Mouse (Mus musculus) frontal cortex, postnatal 25 days (tissue): ENCODE measurements at regions not wholly inside any gene's neighbourhood (a gene's known extent, or its start where the extent isn't known, plus 50 kb on each side); places are given as distances from the start of the nearest gene placed in this dataset.

Experiments
- DNase-seq, 2 experiments: peaks; one replicate each; pipeline ENCODE4 v3.0.0; 2022; ENCODE audit warnings: low spot score in 2 of 2

DNA sequence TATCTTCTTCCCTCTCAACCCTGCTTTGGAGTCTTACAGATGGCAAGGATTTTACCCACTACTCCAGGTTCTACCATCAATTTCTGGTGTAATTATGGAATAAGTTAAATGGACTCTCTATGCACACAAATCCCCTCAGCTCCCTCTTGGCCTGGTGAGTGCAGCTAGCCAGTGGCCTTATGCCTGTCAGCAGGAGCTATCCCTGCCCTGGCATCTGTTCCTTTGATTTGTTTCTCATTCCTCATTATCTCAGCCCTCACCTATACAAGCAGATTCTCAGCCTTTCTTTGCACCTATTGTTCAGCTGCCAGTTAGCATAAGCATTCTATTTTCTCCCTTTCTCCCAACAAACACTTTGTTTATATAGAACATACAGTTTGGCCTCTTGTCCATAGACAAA, 150.3 kb downstream of the Rnf152 start:
- DNase-seq, result no peak

DNA sequence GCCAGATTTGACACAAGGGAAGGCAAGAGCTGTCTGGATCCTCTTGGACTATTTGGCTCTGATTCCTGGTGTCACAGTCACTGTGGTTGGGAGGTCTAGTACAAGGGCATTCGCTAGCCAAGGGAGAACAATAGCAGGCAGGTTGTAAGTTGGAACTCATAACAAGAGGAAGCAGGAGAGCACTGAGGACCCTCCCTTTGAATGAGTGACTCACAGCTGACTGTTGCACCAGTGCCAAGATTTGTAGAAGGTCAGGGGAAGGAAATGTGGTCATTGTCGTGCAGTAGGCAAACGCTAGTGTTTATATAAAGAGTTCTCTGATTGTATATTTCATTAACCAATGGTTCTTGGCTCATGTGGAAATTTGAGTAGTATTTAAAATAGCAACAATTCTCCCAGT, 157.2 kb downstream of the Rnf152 start:
- DNase-seq, result no peak

DNA sequence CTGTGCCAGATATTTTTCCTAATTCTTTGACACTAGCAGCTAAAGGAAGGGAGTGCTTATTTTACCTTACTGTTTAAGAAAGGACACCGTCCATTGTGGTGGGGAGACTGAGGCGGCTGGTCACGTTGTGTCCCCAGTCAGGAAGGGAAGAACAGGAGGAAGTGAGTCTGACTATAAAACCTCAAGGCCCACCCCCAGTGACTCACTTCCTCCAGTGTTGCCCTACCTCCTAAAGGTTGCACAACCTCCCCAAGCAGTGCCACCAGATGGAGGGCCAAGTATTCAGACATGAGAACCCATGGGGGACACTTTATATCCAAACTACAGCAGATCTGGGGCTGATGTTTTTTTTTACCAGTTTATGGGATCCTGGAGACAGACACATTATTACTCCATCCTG, 165.4 kb downstream of the Rnf152 start:
- DNase-seq, result no peak

- no peak for DNase-seq
Measured at GRCm38 (mm10) chr1:105188920-105189266, 167.6 kb downstream of the Rnf152 start.

DNA sequence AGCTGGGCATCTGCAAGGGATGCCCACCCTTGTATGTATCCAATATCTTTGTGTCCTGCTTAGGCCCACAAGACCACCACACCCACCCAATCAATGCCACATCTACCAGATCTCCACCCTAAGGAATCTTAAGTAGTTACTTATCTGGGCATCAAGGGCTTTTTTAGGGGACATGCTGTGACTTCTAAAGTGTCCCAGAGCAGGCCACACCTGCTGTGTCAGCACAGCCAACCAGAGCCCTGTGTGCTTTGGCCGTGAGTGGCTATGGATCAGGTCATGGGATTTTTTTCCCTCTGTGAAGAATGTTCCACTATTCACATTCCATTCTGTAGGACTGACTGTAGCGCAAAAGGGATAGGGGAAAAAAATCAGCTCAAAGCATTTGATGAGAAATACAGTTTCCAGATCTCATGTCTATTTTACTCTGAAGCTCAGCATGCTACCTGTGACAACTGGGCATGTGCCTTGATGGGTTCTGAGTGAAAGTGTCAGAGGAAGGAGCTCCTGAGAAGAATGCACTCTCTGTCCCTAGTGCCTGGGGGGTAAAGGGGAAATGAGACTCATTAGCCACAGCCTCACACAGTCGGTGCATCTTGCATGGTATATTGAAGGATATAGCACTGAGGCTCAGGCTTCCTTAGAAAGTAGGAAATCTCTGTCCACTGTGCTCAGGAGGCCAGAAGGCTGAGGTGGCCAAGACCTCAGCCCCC, 168.1 kb downstream of the Rnf152 start:
- DNase-seq, result no peak

DNA sequence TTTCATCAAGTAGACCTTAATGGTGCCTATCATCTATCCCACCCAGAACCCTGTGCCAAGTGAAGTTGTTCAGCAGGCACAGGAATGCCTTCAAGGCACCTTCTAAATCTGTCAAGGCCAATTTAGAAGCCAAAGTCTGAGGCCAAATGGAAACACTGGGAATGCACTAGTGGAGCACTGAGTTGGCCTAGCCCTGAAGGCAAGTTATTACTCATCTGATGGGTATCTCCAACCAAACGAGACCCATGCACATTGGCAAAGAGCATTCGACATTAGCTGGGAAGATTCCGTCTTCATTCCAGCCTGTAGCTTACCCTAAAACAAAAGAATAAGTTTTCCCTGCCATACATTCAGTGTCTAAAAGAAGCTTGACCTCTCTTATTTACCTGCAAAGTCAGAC, 172.0 kb downstream of the Rnf152 start:
- no peak for DNase-seq

GRCm38 (mm10) chr1:105179371-105179823, 177.1 kb downstream of the Rnf152 start:
- no peak for DNase-seq

GRCm38 (mm10) chr1:105178773-105179172, 177.7 kb downstream of the Rnf152 start:
- DNase-seq, result no peak

GRCm38 (mm10) chr1:105177938-105178337, 178.6 kb downstream of the Rnf152 start:
- DNase-seq, result no peak

GRCm38 (mm10) chr1:105177015-105177762, 179.3 kb downstream of the Rnf152 start:
- no peak for DNase-seq

GRCm38 (mm10) chr1:105170979-105171378, 185.5 kb downstream of the Rnf152 start:
- no peak for DNase-seq

DNA sequence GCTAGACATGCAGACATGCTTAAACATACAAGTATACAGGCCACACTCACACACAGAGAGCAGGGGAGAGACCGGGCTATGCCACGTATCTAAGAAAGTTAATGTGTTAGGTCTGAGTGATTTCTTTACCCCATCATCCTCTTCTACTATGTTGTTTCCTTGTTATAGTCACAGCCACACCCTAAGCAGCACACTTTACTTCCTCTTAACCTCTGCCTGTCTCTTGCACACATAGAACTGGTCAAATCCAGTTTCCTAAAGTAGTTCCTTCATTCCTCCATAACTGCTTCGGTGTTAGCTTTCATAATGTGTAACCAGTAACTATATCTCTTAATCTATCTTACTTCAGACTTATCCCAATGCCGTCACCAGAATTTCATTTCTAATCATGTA, 186.4 kb downstream of the Rnf152 start:
- DNase-seq, result no peak

DNA sequence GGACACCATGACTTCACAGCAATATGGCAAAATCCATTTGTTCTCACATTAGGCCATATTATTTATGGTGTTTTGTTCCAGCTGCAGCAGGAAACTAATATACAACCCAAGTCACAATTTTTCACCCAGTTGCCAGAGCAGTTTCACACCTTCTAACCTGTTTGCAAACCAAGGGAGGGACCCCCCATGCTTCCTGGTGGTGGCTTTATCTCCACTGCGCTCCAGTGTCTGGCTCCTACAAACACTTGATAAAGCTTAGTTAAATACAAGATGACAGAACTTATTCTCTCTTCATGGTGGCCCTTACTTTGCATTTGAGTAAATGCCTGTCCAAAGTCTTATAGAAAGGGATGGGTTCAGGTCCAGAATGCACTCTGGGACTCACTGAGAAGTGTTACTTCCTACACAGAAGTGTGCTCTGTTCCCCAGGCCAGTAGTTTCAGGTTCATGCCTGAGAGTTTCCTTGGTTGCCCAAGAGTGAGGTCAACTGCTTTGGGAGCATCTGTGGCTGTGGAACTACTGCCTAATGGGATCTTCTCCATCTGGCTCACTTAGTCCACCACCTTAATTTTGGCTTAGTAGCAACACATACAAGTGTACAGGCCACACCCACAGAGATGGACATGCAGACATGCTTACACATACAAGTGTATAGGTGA, 186.9 kb downstream of the Rnf152 start:
- DNase-seq, result no peak

GRCm38 (mm10) chr1:105168808-105169207, 187.7 kb downstream of the Rnf152 start:
- no peak for DNase-seq

GRCm38 (mm10) chr1:105157459-105158124, 198.9 kb downstream of the Rnf152 start:
- no peak for DNase-seq

DNA sequence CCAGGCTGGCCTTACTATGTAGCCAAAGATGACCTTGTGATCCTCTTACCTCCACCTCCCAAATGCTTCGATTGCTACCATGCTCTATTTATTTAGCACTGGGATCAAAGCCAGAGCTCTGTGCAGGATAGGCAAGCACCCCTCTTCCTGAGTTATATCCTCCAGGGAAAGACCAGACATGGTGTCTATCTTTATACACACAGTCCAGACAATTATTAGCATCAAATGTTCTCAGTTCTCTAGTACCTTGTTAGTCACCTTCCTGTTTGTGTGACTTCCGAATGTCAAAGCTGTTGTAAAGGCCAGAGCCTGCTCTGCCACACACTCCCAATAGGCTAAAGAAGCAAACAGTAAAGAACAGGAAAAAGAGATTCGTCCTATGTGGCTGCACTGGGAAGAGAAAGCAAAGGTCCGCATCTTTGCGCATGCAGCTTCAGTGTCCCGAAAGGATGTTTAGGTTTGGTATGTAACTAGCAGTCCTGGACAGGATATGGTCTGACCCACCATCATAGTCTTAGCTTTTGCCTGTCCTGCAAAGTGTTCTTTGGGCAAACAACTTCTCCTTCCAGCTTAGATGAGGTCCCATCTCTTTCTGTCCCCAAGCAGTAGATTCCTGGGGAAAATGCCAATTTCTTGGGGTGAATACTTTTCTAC, 204.2 kb downstream of the Rnf152 start:
- DNase-seq, result no peak

DNA sequence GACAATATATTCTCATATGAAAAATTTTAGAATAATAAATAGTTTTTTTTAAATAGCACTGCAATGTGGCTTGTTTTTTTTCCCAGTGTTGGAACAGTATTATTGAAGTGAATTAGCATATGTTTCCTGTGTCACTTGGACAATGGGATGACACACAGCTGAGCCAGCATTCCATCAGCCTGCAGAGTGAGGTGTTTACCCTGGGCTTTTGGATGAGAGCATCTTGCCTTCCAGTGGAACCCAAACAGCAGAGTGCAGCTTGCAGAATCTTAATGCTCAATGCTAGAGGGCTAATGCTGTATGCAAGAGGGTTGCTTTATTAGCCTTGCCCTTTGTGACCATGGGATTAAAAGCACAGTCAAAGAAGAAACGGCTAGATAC, 205.1 kb downstream of the Rnf152 start:
- no peak for DNase-seq

- DNase-seq, result no peak
Measured at GRCm38 (mm10) chr1:105150624-105151465, 205.7 kb downstream of the Rnf152 start.

GRCm38 (mm10) chr1:105148792-105149191, 207.7 kb downstream of the Rnf152 start:
- no peak for DNase-seq

DNA sequence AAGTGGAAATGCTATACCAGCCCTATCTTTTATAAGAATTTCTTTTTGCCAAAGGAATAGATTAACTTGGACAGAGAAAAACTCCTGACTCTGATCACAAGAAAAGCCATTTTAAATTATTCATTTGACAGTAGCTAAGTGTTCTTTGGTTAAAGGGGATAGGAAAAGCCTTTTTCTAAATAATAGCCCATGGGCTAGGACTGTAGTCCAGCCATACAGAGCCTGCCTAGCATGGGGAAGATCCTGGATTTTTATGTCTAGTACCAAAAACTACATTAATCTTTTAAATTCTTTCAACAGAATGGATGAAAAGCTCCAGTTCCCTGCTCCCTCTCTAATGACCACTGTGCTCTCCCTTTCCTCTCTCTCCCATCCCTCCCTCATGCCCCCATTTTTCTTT, 208.5 kb downstream of the Rnf152 start:
- no peak for DNase-seq

DNA sequence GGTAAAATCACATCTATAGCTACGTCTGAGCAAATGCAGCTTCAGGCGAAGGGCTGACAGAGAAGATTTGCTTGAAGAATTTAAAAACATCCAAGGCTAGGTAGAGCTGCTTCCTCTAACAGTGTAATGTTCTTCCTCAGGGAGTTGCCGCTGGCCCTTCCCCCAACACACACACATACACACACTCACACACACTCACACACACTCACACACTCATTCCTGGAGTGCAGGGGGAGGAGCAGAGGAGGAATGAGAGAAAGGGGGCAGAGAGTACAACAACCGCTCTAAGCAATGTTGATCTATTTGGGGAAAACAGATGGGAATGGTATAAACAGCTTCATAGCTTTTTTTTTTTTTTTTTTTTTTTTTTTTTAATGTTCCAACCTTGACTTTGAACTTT, 232.6 kb downstream of the Rnf152 start:
- DNase-seq, result no peak
